Mouse (Mus musculus) gonadal fat pad, adult 2 months (tissue): ENCODE data around the gene Mrtfb. TPM values are rescaled to one million over a fixed set of nuclear protein-coding genes. Genes with fewer than 3 reads are reported as not detected.

Experiments used
- DNase-seq: peaks from one replicate; pipeline ENCODE4 v3.0.0-alpha.2; 2012; ENCODE audit warnings: low read depth
- polyA plus RNA-seq: library from polyadenylated mRNA; depleted of rRNA; stranded (reverse); fragments of >200 nt; gene quantifications from 2 replicates; pipeline ENCODE4 v1.2.3, GENCODE M21; 2012

The Mrtfb gene
- polyA plus RNA-seq, 1 experiment: 8.1 TPM

- DNase-seq: no peak
Measured at GRCm38 (mm10) chr16:13437770-13438372, 181.6 kb downstream of the Mrtfb start.

- DNase-seq: no peak
Measured at GRCm38 (mm10) chr16:13440468-13440867, 184.2 kb downstream of the Mrtfb start.

- no peak for DNase-seq
Measured at GRCm38 (mm10) chr16:13443764-13444163, 187.5 kb downstream of the Mrtfb start.

- no peak for DNase-seq
Measured at GRCm38 (mm10) chr16:13445461-13445860, 189.2 kb downstream of the Mrtfb start.

GRCm38 (mm10) chr16:13446488-13446887, 190.2 kb downstream of the Mrtfb start:
- no peak for DNase-seq

- DNase-seq: no peak
Measured at GRCm38 (mm10) chr16:13446971-13447283, 190.6 kb downstream of the Mrtfb start.

GRCm38 (mm10) chr16:13447284-13448050, 191.2 kb downstream of the Mrtfb start:
- no peak for DNase-seq

GRCm38 (mm10) chr16:13448051-13448705, 191.9 kb downstream of the Mrtfb start:
- DNase-seq: no peak

GRCm38 (mm10) chr16:13448706-13449090, 192.4 kb downstream of the Mrtfb start:
- no peak for DNase-seq

- no peak for DNase-seq
Measured at GRCm38 (mm10) chr16:13449491-13449890, 193.2 kb downstream of the Mrtfb start.

GRCm38 (mm10) chr16:13450831-13451230, 194.6 kb downstream of the Mrtfb start:
- DNase-seq: no peak

GRCm38 (mm10) chr16:13451991-13452390, 195.7 kb downstream of the Mrtfb start:
- DNase-seq: no peak

GRCm38 (mm10) chr16:13452661-13453060, 196.4 kb downstream of the Mrtfb start:
- DNase-seq: no peak

- peak; percentile 68 for DNase-seq
Measured at GRCm38 (mm10) chr16:13454026-13454600, 197.8 kb downstream of the Mrtfb start.

- no peak for DNase-seq
Measured at GRCm38 (mm10) chr16:13455560-13455959, 199.3 kb downstream of the Mrtfb start.

GRCm38 (mm10) chr16:13458556-13458955, 202.3 kb downstream of the Mrtfb start:
- DNase-seq: no peak

GRCm38 (mm10) chr16:13460071-13460470, 203.8 kb downstream of the Mrtfb start:
- DNase-seq: no peak

GRCm38 (mm10) chr16:13460777-13461408, 204.6 kb downstream of the Mrtfb start:
- DNase-seq: no peak

- DNase-seq: no peak
Measured at GRCm38 (mm10) chr16:13464662-13465061, 208.4 kb downstream of the Mrtfb start.
